Mouse (Mus musculus): Measurements from ENCODE around the gene Inpp5a. TPM values are rescaled to one million over a fixed set of nuclear protein-coding genes. Genes with fewer than 3 reads are reported as not detected.

The Inpp5a gene
- 10 to 100 TPM; 41.2 to 43.2 TPM for total RNA-seq (2021)
- long read RNA-seq, transcript Inpp5a-203 (16 exons, 2,826 nt) = major isoform, 23 of 30 reads
- long read RNA-seq, partial matches to known transcripts = 4 of 30 reads
- long read RNA-seq, other reads (novel, unspliced or antisense) = 2 of 30 reads

- DNase-seq (ENCODE audit: low spot score in 2 of 2) = peak; percentile 97 to 98
Measured at GRCm38 (mm10) chr7:139388670-139389212, at the start of gene Inpp5a. Gene Inpp5a, plus strand, starts transcription at chr7:139389109.

- DNase-seq (ENCODE audit: low spot score in 2 of 2) = no peak
Measured at GRCm38 (mm10) chr7:139339184-139339583, 49.7 kb upstream of the Inpp5a start.

GRCm38 (mm10) chr7:139341020-139341660, 47.8 kb upstream of the Inpp5a start:
- no peak for DNase-seq (ENCODE audit: low spot score in 2 of 2)

- no peak for DNase-seq (ENCODE audit: low spot score in 2 of 2)
Measured at GRCm38 (mm10) chr7:139342809-139343208, 46.1 kb upstream of the Inpp5a start.

- no peak for DNase-seq (ENCODE audit: low spot score in 2 of 2)
Measured at GRCm38 (mm10) chr7:139347051-139347450, 41.9 kb upstream of the Inpp5a start.

GRCm38 (mm10) chr7:139350606-139351005, 38.3 kb upstream of the Inpp5a start:
- DNase-seq (ENCODE audit: low spot score in 2 of 2) = no peak

GRCm38 (mm10) chr7:139354370-139355139, 34.4 kb upstream of the Inpp5a start:
- no peak for DNase-seq (ENCODE audit: low spot score in 2 of 2)

- DNase-seq (ENCODE audit: low spot score in 2 of 2) = no peak
Measured at GRCm38 (mm10) chr7:139357043-139357442, 31.9 kb upstream of the Inpp5a start.

GRCm38 (mm10) chr7:139359906-139360305, 29.0 kb upstream of the Inpp5a start:
- no peak for DNase-seq (ENCODE audit: low spot score in 2 of 2)

GRCm38 (mm10) chr7:139360890-139361559, 27.9 kb upstream of the Inpp5a start:
- no peak for DNase-seq (ENCODE audit: low spot score in 2 of 2)

- no peak for DNase-seq (ENCODE audit: low spot score in 2 of 2)
Measured at GRCm38 (mm10) chr7:139361799-139362198, 27.1 kb upstream of the Inpp5a start.

- DNase-seq (ENCODE audit: low spot score in 2 of 2) = no peak
Measured at GRCm38 (mm10) chr7:139362514-139362913, 26.4 kb upstream of the Inpp5a start.

- DNase-seq (ENCODE audit: low spot score in 2 of 2) = peak; percentile 33 to 35
Measured at GRCm38 (mm10) chr7:139363281-139364004, 25.5 kb upstream of the Inpp5a start.

GRCm38 (mm10) chr7:139364005-139364557, 24.8 kb upstream of the Inpp5a start:
- DNase-seq (ENCODE audit: low spot score in 2 of 2) = peak; percentile 42 to 56

- no peak for DNase-seq (ENCODE audit: low spot score in 2 of 2)
Measured at GRCm38 (mm10) chr7:139364936-139365830, 23.7 kb upstream of the Inpp5a start.

- DNase-seq (ENCODE audit: low spot score in 2 of 2) = no peak
Measured at GRCm38 (mm10) chr7:139366131-139366530, 22.8 kb upstream of the Inpp5a start.

GRCm38 (mm10) chr7:139366549-139366948, 22.4 kb upstream of the Inpp5a start:
- DNase-seq (ENCODE audit: low spot score in 2 of 2) = no peak

GRCm38 (mm10) chr7:139368218-139368617, 20.7 kb upstream of the Inpp5a start:
- no peak for DNase-seq (ENCODE audit: low spot score in 2 of 2)

GRCm38 (mm10) chr7:139368722-139369380, 20.1 kb upstream of the Inpp5a start:
- peak; percentile 72 for DNase-seq (ENCODE audit: low spot score in 2 of 2)
